In the genomic region with DNA sequence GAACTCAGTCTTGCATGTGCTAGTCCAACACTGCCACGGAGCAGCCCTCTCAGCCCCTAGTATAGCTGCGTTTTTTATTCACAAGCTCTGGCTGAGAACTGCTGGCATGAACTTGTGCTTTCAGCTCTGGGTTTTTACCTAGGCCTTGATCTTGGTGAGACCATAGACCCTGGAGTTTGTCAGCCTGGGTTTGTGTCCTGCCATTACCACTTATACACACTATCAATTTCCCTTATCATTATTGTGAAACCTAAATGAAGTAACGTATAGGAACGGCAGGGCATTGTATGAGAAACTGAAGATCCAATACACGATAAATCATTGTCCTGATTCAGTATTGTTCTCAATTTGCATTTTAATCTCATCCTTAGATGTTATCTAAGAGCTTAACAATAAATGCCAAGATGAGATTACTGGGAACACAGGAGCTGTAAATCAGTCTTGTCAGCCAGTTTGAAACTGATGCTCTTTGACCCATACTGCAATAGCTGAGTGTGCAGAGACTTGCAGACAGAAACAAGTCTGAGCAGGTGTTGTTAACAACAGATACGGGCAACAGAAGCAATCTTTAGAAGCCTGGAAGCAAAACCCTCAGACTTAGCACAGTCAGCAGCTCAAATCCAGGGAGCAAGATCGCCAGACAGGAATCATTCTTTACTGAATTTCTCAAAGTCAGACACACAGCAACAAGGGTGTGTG, we compare ENCODE assay signal across 16 mouse cellular contexts.
A peak's percentile ranks its signal among the peaks of the same experiment; 100 is the strongest.
DNase-seq lines count a peak whose midpoint lies in the region; ATAC-seq and TF ChIP-seq lines count a peak whose summit lies in the region.
"Had no signal": no experiment of that assay in that cellular context is flagged by ENCODE, and none has a peak within 500 bp of the region (broad histone marks: within the 10 kb centered on the region; RNA-seq: fewer than 3 reads in every experiment).

No protein-coding gene starts in this region.

- TF ChIP-seq CTCF in midbrain, postnatal 0 days (IDR thresholded peaks at IDR 0.05): no peak

- intact Hi-C loops in left cerebral cortex, postnatal 14 days (cut with DNase I): no loop called here

- DNase-seq in embryo, embryonic 10.5 days (ENCODE audit: low spot score): peak; percentile 33
- DNase-seq in embryo, embryonic 10 days (ENCODE audit: low spot score): no peak
- DNase-seq in midbrain, embryonic 10.5 days (ENCODE audit: low spot score): no peak
- no peak for DNase-seq in midbrain, postnatal 0 days (ENCODE audit: low spot score)
- DNase-seq in mesoderm, embryonic 11.5 days (ENCODE audit: low read depth, low spot score): peak; percentile 60
- DNase-seq in left cerebral cortex, postnatal 14 days (ENCODE audit: low spot score in 2 of 2): no peak
- no peak for DNase-seq in cerebellum, adult 11-12 months
- DNase-seq: cerebellum, adult 18-20 months; embryo, embryonic 11 days; heart, adult 2 months; kidney, adult 11 months; thymus, postnatal 25 days had no signal

- H3K9me3 ChIP-seq in midbrain, embryonic 10.5 days (replicated peaks): no peaks in the 10 kb centered on the region
- no peaks in the 10 kb centered on the region for H3K9me3 ChIP-seq in midbrain, postnatal 0 days (ENCODE audit: low read length)
- H3K9me3 ChIP-seq in embryonic facial prominence, embryonic 15.5 days (replicated peaks): no peaks in the 10 kb centered on the region

- no peak overlapping the region for H3K4me2 ChIP-seq in midbrain, postnatal 0 days (ENCODE audit: low read depth, low read length, poor library complexity, severe bottlenecking)
- H3K4me2 ChIP-seq in embryonic facial prominence, embryonic 15.5 days (replicated peaks): no peak overlapping the region
- H3K4me2 ChIP-seq: liver, embryonic 11.5 days had no signal

- H3K36me3 ChIP-seq in midbrain, embryonic 10.5 days: no peaks in the 10 kb centered on the region
- H3K36me3 ChIP-seq in midbrain, postnatal 0 days (ENCODE audit: insufficient read depth, low read length): no peaks in the 10 kb centered on the region
- H3K36me3 ChIP-seq in embryonic facial prominence, embryonic 15.5 days: no peaks in the 10 kb centered on the region

- H3K9ac ChIP-seq in midbrain, postnatal 0 days (replicated peaks; ENCODE audit: low read length, poor library complexity, severe bottlenecking): no peak overlapping the region
- no peak overlapping the region for H3K9ac ChIP-seq in embryonic facial prominence, embryonic 15.5 days

- ATAC-seq in midbrain, postnatal 0 days (ENCODE audit: low FRiP score): no peak
- no peak for ATAC-seq in embryonic facial prominence, embryonic 15.5 days (ENCODE audit: insufficient number of reproducible peaks, low FRiP score, low TSS enrichment, low read depth)
- ATAC-seq: lung, postnatal 0 days had no signal

- H3K27me3 ChIP-seq in midbrain, embryonic 10.5 days (ENCODE audit: low read depth, poor library complexity, severe bottlenecking): no peaks in the 10 kb centered on the region
- H3K27me3 ChIP-seq in midbrain, postnatal 0 days (ENCODE audit: insufficient read depth, low read length): no peaks in the 10 kb centered on the region
- no peaks in the 10 kb centered on the region for H3K27me3 ChIP-seq in embryonic facial prominence, embryonic 15.5 days

- H3K4me3 ChIP-seq in midbrain, embryonic 10.5 days: no peak overlapping the region
- no peak overlapping the region for H3K4me3 ChIP-seq in midbrain, postnatal 0 days (ENCODE audit: low read depth, low read length)
- no peak overlapping the region for H3K4me3 ChIP-seq in embryonic facial prominence, embryonic 15.5 days (replicated peaks)
- H3K4me3 ChIP-seq: heart, adult 2 months; left cerebral cortex, adult 2 months had no signal

- WGBS in midbrain, embryonic 10.5 days: 70% methylated on average over 7 of the region's 7 CpGs
- 45% methylated on average over 7 of the region's 7 CpGs for WGBS in midbrain, postnatal 0 days
- WGBS in embryonic facial prominence, embryonic 15.5 days: 58% methylated on average over 7 of the region's 7 CpGs

- peak overlapping the region; percentile 64; the same call in 1 of the 2 replicates for H3K27ac ChIP-seq in midbrain, embryonic 10.5 days (replicated peaks)
- no peak overlapping the region for H3K27ac ChIP-seq in midbrain, postnatal 0 days (ENCODE audit: low read depth, low read length)
- H3K27ac ChIP-seq in embryonic facial prominence, embryonic 15.5 days (replicated peaks): 0 out of 2 replicates have a peak overlapping the region, but pooled peaks have one; percentile 39
- H3K27ac ChIP-seq: heart, adult 2 months; left cerebral cortex, adult 2 months had no signal

- H3K4me1 ChIP-seq in midbrain, embryonic 10.5 days: peaks cover 31% of the 10 kb centered on the region
- H3K4me1 ChIP-seq in midbrain, postnatal 0 days (ENCODE audit: insufficient read depth, low read length): no peaks in the 10 kb centered on the region
- H3K4me1 ChIP-seq in embryonic facial prominence, embryonic 15.5 days: no peaks in the 10 kb centered on the region

Comparison
In these comparisons a context has a peak if more than half of its experiments do, and no peak if none do; other contexts are left out.
1. DNase-seq: peak in embryo, embryonic 10.5 days (single experiment) and mesoderm, embryonic 11.5 days (single experiment); none in embryo, embryonic 10 days (single experiment), midbrain, embryonic 10.5 days (single experiment), midbrain, postnatal 0 days (single experiment), left cerebral cortex, postnatal 14 days (0 of 2) and cerebellum, adult 11-12 months (single experiment).